Mouse (Mus musculus) liver, adult 2 months (tissue): ENCODE results near the gene Gm11541. TPM values are rescaled to one million over a fixed set of nuclear protein-coding genes. Genes with fewer than 3 reads are reported as not detected.

Source experiments
- DNase-seq: peaks from one replicate; pipeline ENCODE4 v3.0.0-alpha.2; 2011; ENCODE audit warnings: low read depth, low spot score; ENCODE audit errors: extremely low read depth
- H3K27ac ChIP-seq: fragments of 200-500 bp; replicated peaks from 2 replicates; pipeline ENCODE4 v1.5.1; 2012; ENCODE audit warnings: low read depth, mild to moderate bottlenecking, control low read depth, inconsistent platforms, low read length; ENCODE audit not compliant: insufficient read depth
- H3K27me3 ChIP-seq: fragments of 200-500 bp; 2 replicates; pipeline ENCODE4 v1.6.1; 2012; ENCODE audit warnings: mild to moderate bottlenecking, moderate library complexity, low read length, inconsistent platforms; ENCODE audit not compliant: control insufficient read depth, insufficient read depth
- H3K36me3 ChIP-seq: fragments of 200-500 bp; 2 replicates; pipeline ENCODE4 v1.6.1; 2012; ENCODE audit warnings: low read length, inconsistent platforms; ENCODE audit not compliant: control insufficient read depth, insufficient read depth
- H3K4me1 ChIP-seq: fragments of 200-500 bp; 2 replicates; pipeline ENCODE4 v1.6.1; 2011; ENCODE audit warnings: low read length; ENCODE audit not compliant: control insufficient read depth, insufficient read depth
- H3K4me3 ChIP-seq: fragments of 200-500 bp; 2 replicates; pipeline ENCODE4 v1.5.1; 2011; ENCODE audit warnings: low read depth, mild to moderate bottlenecking, control low read depth, low read length, moderate library complexity; ENCODE audit not compliant: insufficient read depth
- H3K79me2 ChIP-seq: fragments of 200-500 bp; 2 replicates; pipeline ENCODE4 v1.6.1; 2012; ENCODE audit warnings: inconsistent platforms, mild to moderate bottlenecking, low read length, moderate library complexity; ENCODE audit not compliant: control insufficient read depth, insufficient read depth
- H3K9ac ChIP-seq: fragments of 200-500 bp; 2 replicates; pipeline ENCODE4 v1.6.1; 2012; ENCODE audit warnings: low read depth, mild to moderate bottlenecking, control low read depth, inconsistent platforms, low read length
- CTCF ChIP-seq: fragments of 200-500 bp; IDR thresholded peaks from 2 replicates; pipeline ENCODE4 v1.5.1; 2011; ENCODE audit warnings: low read depth, low read length, control low read depth
- POLR2A ChIP-seq: fragments of 200-500 bp; IDR thresholded peaks from 2 replicates; pipeline ENCODE4 v1.6.1; 2011; ENCODE audit warnings: low read length, control low read depth; ENCODE audit not compliant: insufficient read depth; ENCODE audit errors: extremely low read depth
- WGBS: fragments of 180-500 bp; shearing (Covaris S2); methylation state at CpG from one replicate; pipeline ENCODE4 v1.1.7; 2018; 5-methylcytosine and 5-hydroxymethylcytosine counted together
- polyA plus RNA-seq: library from polyadenylated mRNA; depleted of rRNA; stranded (reverse); fragments of >200 nt; gene quantifications from 2 replicates; pipeline ENCODE4 v1.2.3, GENCODE M21; 2012
- total RNA-seq: library from RNA; depleted of rRNA; stranded (reverse); fragments of >200 nt; gene quantifications from 2 replicates; pipeline ENCODE4 v1.2.3, GENCODE M21; 2014

Gm11541 gene
- total and polyA plus RNA-seq, 2 experiments = not detected

GRCm38 (mm10) chr11:94717239-94717638, 12.9 kb upstream of the Gm11541 start:
- TF ChIP-seq POLR2A (no peak), CTCF (no peak)
- Histone ChIP-seq H3K4me3 (peak overlapping the region; percentile 26; the same call in 1 of the 2 replicates), H3K79me2 (no peaks in the 10 kb centered on the region), H3K27ac (peak overlapping the region; percentile 19; the same call in 1 of the 2 replicates), H3K9ac (peak overlapping the region; percentile 24), H3K27me3 (no peaks in the 10 kb centered on the region), H3K4me1 (0 out of 2 replicates have a peak, but pooled peaks cover 6% of the 10 kb centered on the region), H3K36me3 (no peaks in the 10 kb centered on the region)
- WGBS = 23% methylated on average over 11 of the region's 11 CpGs
- peak; percentile 33 for DNase-seq

- TF ChIP-seq CTCF = peak; percentile 80
- no peak for TF ChIP-seq POLR2A
- no peak overlapping the region for H3K9ac ChIP-seq
- peak overlapping the region; percentile 27; the same call in 1 of the 2 replicates for H3K4me3 ChIP-seq
- H3K79me2 ChIP-seq = no peaks in the 10 kb centered on the region
- no peak overlapping the region for H3K27ac ChIP-seq
- H3K27me3 ChIP-seq = no peaks in the 10 kb centered on the region
- 0 out of 2 replicates have a peak, but pooled peaks cover 6% of the 10 kb centered on the region for H3K4me1 ChIP-seq
- WGBS = 4% methylated on average over 9 of the region's 9 CpGs
- peak; percentile 74 for DNase-seq
- H3K36me3 ChIP-seq = no peaks in the 10 kb centered on the region
Observed at GRCm38 (mm10) chr11:94716754-94717153, 12.5 kb upstream of the Gm11541 start.

- Histone ChIP-seq H3K36me3 (no peaks in the 10 kb centered on the region), H3K79me2 (no peaks in the 10 kb centered on the region), H3K27ac (no peak overlapping the region), H3K4me1 (0 out of 2 replicates have a peak, but pooled peaks cover 6% of the 10 kb centered on the region), H3K27me3 (no peaks in the 10 kb centered on the region), H3K4me3 (no peak overlapping the region), H3K9ac (no peak overlapping the region)
- TF ChIP-seq CTCF = no peak
- TF ChIP-seq POLR2A = no peak
- no peak for DNase-seq
- 93% methylated on average over 5 of the region's 5 CpGs for WGBS
Observed at GRCm38 (mm10) chr11:94715622-94716021, 11.3 kb upstream of the Gm11541 start.

- Histone ChIP-seq H3K27ac (no peak overlapping the region), H3K36me3 (no peaks in the 10 kb centered on the region), H3K4me3 (no peak overlapping the region), H3K4me1 (0 out of 2 replicates have a peak, but pooled peaks cover 6% of the 10 kb centered on the region), H3K27me3 (no peaks in the 10 kb centered on the region), H3K9ac (no peak overlapping the region), H3K79me2 (no peaks in the 10 kb centered on the region)
- TF ChIP-seq POLR2A = no peak
- TF ChIP-seq CTCF = no peak
- WGBS = 63% methylated on average over 11 of the region's 11 CpGs
- DNase-seq = no peak
Observed at GRCm38 (mm10) chr11:94713246-94713860, 9.1 kb upstream of the Gm11541 start.

GRCm38 (mm10) chr11:94704020-94704419, 279 bp downstream of the Gm11541 start:
- no peak for TF ChIP-seq POLR2A
- no peak for TF ChIP-seq CTCF
- DNase-seq = no peak
- Histone ChIP-seq H3K36me3 (no peaks in the 10 kb centered on the region), H3K27ac (no peak overlapping the region), H3K79me2 (no peaks in the 10 kb centered on the region), H3K9ac (no peak overlapping the region), H3K4me3 (no peak overlapping the region), H3K27me3 (no peaks in the 10 kb centered on the region), H3K4me1 (peaks cover 3% of the 10 kb centered on the region; the same call in 1 of the 2 replicates)
- 76% methylated on average over 7 of the region's 7 CpGs for WGBS

GRCm38 (mm10) chr11:94702216-94702610, 2.1 kb downstream of the Gm11541 start:
- Histone ChIP-seq H3K4me3 (no peak overlapping the region), H3K4me1 (peaks cover 3% of the 10 kb centered on the region; the same call in 1 of the 2 replicates), H3K79me2 (no peaks in the 10 kb centered on the region), H3K36me3 (no peaks in the 10 kb centered on the region), H3K9ac (no peak overlapping the region), H3K27me3 (no peaks in the 10 kb centered on the region), H3K27ac (peak overlapping the region; percentile 31; the same call in 1 of the 2 replicates)
- 14% methylated on average over 3 of the region's 3 CpGs for WGBS
- TF ChIP-seq POLR2A = no peak
- no peak for TF ChIP-seq CTCF
- DNase-seq = peak; percentile 83
